Mouse (Mus musculus): Measurements from ENCODE around the gene Ly6g5b.

- TF ChIP-seq POLR2A (IDR thresholded peaks at IDR 0.05; ENCODE audit: insufficient read depth, low read depth, low read length): no peak
- TF ChIP-seq CTCF (IDR thresholded peaks at IDR 0.05; ENCODE audit: insufficient read depth, low read depth, low read length): no peak
Measured at GRCm38 (mm10) chr17:35131500-35132173, 16.4 kb upstream of the Ly6g5b start, which contains the start of gene Apom.

Data from olfactory bulb, adult 2 months (tissue).